Mouse (Mus musculus) embryonic facial prominence, embryonic 13.5 days (tissue): ENCODE data around the gene Nrp1. TPM values are rescaled to one million over a fixed set of nuclear protein-coding genes. Genes with fewer than 3 reads are reported as not detected.

Source experiments
- ATAC-seq: fragments of 200-750 bp; cut with Nextera tagmentation; 2 replicates; pipeline ENCODE4 v1.8.0; 2017; ENCODE audit warnings: low read depth; ENCODE audit not compliant: insufficient number of reproducible peaks, insufficient read depth, low FRiP score, low TSS enrichment
- H3K27ac ChIP-seq: fragments of 300-500 bp; sonication (generic); 2 replicates; pipeline ENCODE4 v1.5.1; 2015; ENCODE audit warnings: moderate library complexity, mild to moderate bottlenecking, inconsistent platforms
- H3K27me3 ChIP-seq: fragments of 300-500 bp; sonication (generic); 2 replicates; pipeline ENCODE4 v1.6.1; 2015; ENCODE audit warnings: mild to moderate bottlenecking, inconsistent platforms
- H3K36me3 ChIP-seq: fragments of 300-500 bp; sonication (generic); 2 replicates; pipeline ENCODE4 v1.6.1; 2015; ENCODE audit warnings: mild to moderate bottlenecking, inconsistent platforms
- H3K4me1 ChIP-seq: fragments of 300-500 bp; sonication (generic); 2 replicates; pipeline ENCODE4 v1.6.1; 2015; ENCODE audit warnings: inconsistent platforms
- H3K4me2 ChIP-seq: fragments of 300-500 bp; sonication (generic); 2 replicates; pipeline ENCODE4 v1.6.1; 2015; ENCODE audit warnings: moderate library complexity, mild to moderate bottlenecking, inconsistent platforms
- H3K4me3 ChIP-seq: fragments of 300-500 bp; sonication (generic); 2 replicates; pipeline ENCODE4 v1.5.1; 2015; ENCODE audit warnings: mild to moderate bottlenecking, inconsistent platforms
- H3K9ac ChIP-seq: fragments of 300-500 bp; sonication (generic); 2 replicates; pipeline ENCODE4 v1.6.1; 2015; ENCODE audit warnings: mild to moderate bottlenecking, inconsistent platforms
- H3K9me3 ChIP-seq: fragments of 300-500 bp; sonication (generic); 2 replicates; pipeline ENCODE4 v1.6.1; 2016; ENCODE audit warnings: inconsistent platforms
- WGBS: fragments of 180-500 bp; shearing (Covaris S2); methylation state at CpG from one replicate; pipeline ENCODE4 v1.1.7; 2015; ENCODE audit warnings: mixed read lengths; 5-methylcytosine and 5-hydroxymethylcytosine counted together
- polyA plus RNA-seq: library from polyadenylated mRNA; unstranded; fragments of >200 nt; fragmentation: Nextera tagmentation; extraction: Ambion mirVana; gene quantifications from 2 replicates; pipeline ENCODE4 v1.2.1, GENCODE M21; 2015

The Nrp1 gene
- polyA plus RNA-seq, 1 experiment from 2014 or later: 86.3 TPM

DNA sequence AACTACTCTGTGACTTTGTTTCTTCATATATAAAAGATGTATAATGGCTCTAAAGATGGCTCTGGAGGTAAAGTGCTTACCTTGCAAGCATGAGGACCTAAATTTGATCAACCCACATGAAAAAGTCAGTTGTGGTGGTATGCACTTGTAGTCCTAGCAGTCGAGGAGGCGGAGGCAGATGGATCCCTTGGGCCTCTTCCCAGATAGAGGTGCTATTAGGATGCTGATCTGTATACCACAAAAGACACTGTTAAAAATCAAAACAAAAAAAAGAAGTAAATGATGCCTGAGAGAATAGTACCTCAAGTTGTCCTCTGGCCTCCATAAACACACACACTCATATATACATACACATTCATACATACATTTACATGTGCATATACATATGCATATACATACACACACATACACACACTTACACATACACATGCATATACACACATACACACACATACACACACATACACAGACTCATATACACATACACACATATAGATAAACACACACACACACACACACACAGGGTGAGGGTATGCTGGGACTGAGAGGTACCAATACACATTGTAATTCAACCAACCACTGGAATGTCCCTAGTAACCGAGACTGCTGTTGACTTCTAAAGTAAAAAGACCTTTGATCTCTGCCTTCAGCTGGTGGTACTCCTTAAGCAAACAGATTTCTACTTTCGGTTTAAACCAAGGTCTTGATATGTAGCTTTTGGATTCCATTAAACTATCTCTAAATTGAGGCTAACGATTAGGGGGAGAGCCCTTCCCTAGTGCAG, 115.2 kb downstream of the Nrp1 start:
- Histone ChIP-seq H3K4me2 (no peak overlapping the region), H3K9ac (no peak overlapping the region), H3K4me1 (peaks cover 4% of the 10 kb centered on the region; the same call in 1 of the 2 replicates), H3K4me3 (no peak overlapping the region), H3K27ac (no peak overlapping the region), H3K36me3 (peaks cover 19% of the 10 kb centered on the region), H3K27me3 (no peaks in the 10 kb centered on the region), H3K9me3 (no peaks in the 10 kb centered on the region)
- no peak for ATAC-seq
- WGBS: 58% methylated on average over 5 of the region's 5 CpGs

DNA sequence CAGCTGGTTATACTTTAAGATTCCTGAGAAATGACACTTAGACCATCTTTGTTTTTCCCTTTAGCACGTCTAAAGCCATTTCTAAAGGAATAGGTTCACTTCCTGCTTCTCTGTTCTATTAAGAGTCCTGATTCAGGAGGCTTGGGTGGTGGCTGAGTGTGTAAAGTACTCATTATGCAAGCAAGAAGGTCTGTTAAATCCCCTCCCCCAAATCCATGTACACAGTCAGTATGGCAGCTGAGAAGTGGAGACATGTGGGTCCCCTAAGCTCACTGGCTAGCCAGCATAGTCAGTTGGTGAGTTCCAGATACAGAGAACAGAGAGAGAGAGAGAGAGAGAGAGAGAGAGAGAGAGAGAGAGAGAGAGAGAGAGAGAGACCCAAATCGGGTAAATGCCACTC, 116.2 kb downstream of the Nrp1 start:
- no peak overlapping the region for H3K4me3 ChIP-seq
- H3K9ac ChIP-seq: no peak overlapping the region
- no peaks in the 10 kb centered on the region for H3K9me3 ChIP-seq
- no peaks in the 10 kb centered on the region for H3K27me3 ChIP-seq
- peaks cover 5% of the 10 kb centered on the region for H3K4me1 ChIP-seq
- H3K36me3 ChIP-seq: peaks cover 14% of the 10 kb centered on the region; the same call in 1 of the 2 replicates
- no peak overlapping the region for H3K4me2 ChIP-seq
- WGBS: 44% methylated on average over 2 of the region's 2 CpGs
- H3K27ac ChIP-seq: no peak overlapping the region
- no peak for ATAC-seq

DNA sequence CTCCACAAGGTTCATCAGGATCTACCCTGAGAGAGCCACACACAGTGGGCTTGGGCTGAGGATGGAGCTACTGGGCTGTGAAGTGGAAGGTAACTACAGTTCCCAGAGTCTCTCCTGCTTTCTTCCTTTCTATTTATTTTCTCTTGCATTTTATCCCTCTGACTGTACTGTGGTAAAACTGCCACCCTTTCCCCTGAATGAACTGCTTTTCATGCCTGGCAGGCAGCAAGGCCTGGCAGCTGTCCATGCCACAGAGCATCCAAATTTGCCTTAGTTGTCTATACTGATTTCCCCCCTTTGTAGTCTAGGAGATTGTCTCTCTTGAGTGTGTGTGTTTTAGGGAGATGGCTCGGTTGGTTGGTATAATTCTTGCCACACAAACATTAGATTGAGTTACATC, 117.8 kb downstream of the Nrp1 start:
- ATAC-seq: no peak
- no peaks in the 10 kb centered on the region for H3K9me3 ChIP-seq
- peaks cover 16% of the 10 kb centered on the region for H3K36me3 ChIP-seq
- H3K9ac ChIP-seq: no peak overlapping the region
- no peak overlapping the region for H3K27ac ChIP-seq
- H3K27me3 ChIP-seq: no peaks in the 10 kb centered on the region
- H3K4me1 ChIP-seq: peaks cover 6% of the 10 kb centered on the region
- H3K4me2 ChIP-seq: no peak overlapping the region
- H3K4me3 ChIP-seq: no peak overlapping the region
- WGBS: 42% methylated on average over 1 of the region's 1 CpGs

DNA sequence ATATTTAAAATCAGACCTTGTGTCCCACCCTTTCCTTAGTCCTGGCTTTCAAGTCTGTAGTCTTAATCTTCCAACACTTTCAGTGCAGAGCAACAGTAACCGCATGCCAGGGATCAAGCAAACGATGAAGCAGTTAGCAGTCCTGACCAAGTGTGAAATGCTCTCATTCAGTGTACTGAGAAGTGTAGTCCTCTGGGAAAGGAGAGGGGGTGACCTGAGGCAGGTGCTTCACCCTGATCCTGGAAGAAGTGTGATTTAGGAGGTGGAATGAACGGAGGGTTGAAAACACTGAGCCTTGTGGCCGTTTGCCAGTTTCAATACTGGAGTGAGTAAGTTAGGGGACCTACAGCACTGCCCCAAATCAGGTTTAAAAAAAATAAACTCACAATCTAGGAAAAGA, 119.6 kb downstream of the Nrp1 start:
- no peak overlapping the region for H3K4me2 ChIP-seq
- H3K4me1 ChIP-seq: peaks cover 6% of the 10 kb centered on the region
- WGBS: 76% methylated on average over 4 of the region's 4 CpGs
- H3K27ac ChIP-seq: no peak overlapping the region
- no peak overlapping the region for H3K4me3 ChIP-seq
- H3K9ac ChIP-seq: no peak overlapping the region
- no peaks in the 10 kb centered on the region for H3K9me3 ChIP-seq
- no peak for ATAC-seq
- H3K27me3 ChIP-seq: no peaks in the 10 kb centered on the region
- H3K36me3 ChIP-seq: peaks cover 14% of the 10 kb centered on the region

DNA sequence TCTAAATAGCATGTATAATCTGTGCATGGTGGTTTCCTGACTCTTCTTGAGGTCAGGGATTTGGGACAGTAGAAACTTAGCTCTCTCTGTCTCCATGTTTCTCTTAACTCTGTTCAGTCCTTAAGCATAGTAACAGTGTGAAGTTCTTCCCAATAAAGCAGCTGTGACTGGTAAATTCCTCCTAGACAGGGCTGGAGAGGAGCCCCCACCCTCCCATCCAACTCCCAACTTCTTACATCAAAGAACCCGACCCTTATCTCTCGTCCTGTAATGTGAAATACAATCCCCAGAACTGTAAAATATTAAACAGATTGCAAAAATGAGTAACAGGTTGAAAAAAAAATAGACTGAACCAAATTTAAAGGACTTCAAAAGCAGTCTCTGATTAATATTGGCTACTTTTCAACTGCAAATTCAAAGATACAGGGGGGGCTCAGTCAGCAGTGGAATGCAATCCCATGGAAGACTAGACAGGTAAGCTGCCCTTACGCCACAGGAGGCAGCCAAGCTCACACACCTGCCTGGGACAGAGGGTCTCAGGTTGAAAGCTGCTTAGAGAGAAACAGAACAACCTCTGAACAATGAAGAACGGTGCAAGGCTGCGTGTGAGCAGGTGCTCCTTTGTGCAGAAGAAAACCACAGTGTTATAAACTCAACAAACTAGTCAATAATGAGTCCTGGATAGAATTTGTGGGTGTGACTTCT, 121.1 kb downstream of the Nrp1 start:
- no peak for ATAC-seq
- 39% methylated on average over 5 of the region's 5 CpGs for WGBS
- peaks cover 9% of the 10 kb centered on the region for H3K36me3 ChIP-seq
- no peak overlapping the region for H3K4me3 ChIP-seq
- no peak overlapping the region for H3K9ac ChIP-seq
- no peak overlapping the region for H3K4me2 ChIP-seq
- no peak overlapping the region for H3K27ac ChIP-seq
- H3K27me3 ChIP-seq: no peaks in the 10 kb centered on the region
- peaks cover 8% of the 10 kb centered on the region for H3K4me1 ChIP-seq
- H3K9me3 ChIP-seq: no peaks in the 10 kb centered on the region

DNA sequence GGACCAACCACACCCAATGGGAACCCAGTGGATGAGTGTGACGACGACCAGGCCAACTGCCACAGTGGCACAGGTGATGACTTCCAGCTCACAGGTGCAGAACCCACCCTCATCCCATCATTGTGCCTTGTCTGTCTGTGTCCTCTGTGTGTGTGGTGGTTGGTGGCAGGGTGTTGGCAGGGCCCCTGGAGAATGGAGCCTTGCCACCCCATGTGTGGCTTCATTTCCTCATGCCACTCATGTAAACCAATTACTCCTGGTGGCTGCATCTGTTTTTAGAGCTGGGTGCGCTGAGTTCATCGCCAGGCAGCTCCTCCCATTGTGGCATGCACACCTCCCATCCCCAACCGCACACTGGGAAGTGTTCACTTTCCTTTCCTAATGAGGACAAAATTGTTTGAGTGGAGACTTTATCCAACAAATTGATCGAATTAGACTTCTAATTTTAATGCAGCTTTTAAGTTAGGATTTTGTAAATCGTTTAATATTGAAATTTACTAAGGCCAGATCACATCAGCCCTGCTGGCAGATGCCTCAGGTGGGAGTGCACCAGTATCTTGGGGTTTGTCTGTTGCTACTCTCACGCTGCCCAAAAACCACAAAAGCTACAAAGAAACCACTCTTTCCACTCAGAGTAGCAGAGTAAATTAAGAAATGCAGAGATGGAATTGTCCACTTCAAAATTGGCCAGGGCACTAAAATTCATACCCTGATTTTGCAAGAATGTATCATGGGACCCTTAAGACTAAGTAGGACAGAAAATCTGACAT, 122.7 kb downstream of the Nrp1 start:
- Histone ChIP-seq H3K4me2 (no peak overlapping the region), H3K27ac (no peak overlapping the region), H3K9ac (no peak overlapping the region), H3K9me3 (no peaks in the 10 kb centered on the region), H3K36me3 (peaks cover 9% of the 10 kb centered on the region), H3K4me1 (peaks cover 14% of the 10 kb centered on the region), H3K4me3 (no peak overlapping the region), H3K27me3 (no peaks in the 10 kb centered on the region)
- no peak for ATAC-seq
- 79% methylated on average over 8 of the region's 8 CpGs for WGBS

DNA sequence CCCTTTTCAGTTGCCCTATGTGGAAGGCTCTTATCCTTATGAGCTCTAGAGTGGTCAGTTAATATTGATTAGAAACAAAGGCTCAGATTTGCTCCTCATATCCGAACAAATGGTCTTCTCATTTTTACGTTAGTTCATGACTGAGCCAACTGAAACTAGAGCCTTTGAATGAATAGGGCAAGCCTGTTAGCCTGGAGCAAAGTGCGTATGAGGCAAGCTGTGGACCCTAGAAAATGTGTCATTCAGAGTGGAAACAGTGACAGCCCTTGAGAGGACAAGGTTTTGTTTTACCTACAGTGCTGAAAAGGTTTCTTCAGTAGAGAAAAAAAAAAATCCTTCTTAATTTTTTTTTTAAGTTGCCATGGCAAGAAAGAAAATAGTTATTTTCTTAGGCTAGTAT, 124.9 kb downstream of the Nrp1 start:
- no peak for ATAC-seq
- Histone ChIP-seq H3K4me3 (no peak overlapping the region), H3K4me1 (peaks cover 19% of the 10 kb centered on the region), H3K9me3 (no peaks in the 10 kb centered on the region), H3K9ac (no peak overlapping the region), H3K4me2 (no peak overlapping the region), H3K36me3 (peaks cover 5% of the 10 kb centered on the region), H3K27me3 (no peaks in the 10 kb centered on the region), H3K27ac (no peak overlapping the region)
- 43% methylated on average over 3 of the region's 3 CpGs for WGBS

DNA sequence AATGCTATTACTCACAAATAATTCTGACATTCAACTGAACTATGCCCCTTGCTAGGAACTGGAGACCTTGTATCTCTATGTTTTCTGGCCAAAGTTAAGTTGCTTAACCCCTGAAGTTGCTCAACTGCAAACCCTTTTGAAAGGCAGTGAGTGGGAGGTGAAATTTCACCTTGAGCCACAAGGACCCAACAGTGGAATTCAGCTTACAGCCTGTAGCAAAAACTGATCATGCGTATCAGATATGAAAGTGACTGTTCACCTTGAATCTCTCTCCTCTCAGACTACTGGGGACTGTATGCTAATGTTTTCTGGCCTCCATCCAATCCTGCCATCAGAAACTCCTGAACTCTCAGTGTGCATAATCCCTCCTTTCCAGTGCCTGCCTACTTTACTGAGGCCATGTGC, 126.3 kb downstream of the Nrp1 start:
- Histone ChIP-seq H3K27ac (no peak overlapping the region), H3K4me1 (peaks cover 23% of the 10 kb centered on the region), H3K9me3 (no peaks in the 10 kb centered on the region), H3K36me3 (peaks cover 5% of the 10 kb centered on the region), H3K4me3 (no peak overlapping the region), H3K9ac (no peak overlapping the region), H3K4me2 (no peak overlapping the region), H3K27me3 (no peaks in the 10 kb centered on the region)
- 66% methylated on average over 1 of the region's 1 CpGs for WGBS
- ATAC-seq: no peak

DNA sequence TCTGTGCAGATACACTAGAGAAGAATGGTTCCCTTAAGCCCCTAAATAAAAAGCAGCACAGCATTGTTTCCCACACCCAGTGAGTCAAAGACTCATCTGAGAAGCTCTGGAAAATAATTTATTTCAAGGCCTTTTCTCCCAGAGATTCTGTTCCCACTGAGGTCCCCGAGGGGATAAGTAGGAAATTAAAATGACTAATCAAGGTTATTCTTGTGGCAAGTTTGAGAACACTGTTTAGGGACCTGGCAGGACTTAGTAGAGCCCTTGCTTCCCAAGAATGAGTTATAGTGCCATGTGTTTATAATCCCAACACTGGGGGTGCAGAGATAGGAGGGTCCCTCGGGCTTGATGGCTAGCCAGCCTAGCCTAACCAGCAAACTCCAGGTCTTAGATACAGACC, 127.6 kb downstream of the Nrp1 start:
- H3K4me2 ChIP-seq: no peak overlapping the region
- peaks cover 23% of the 10 kb centered on the region for H3K4me1 ChIP-seq
- H3K27ac ChIP-seq: no peak overlapping the region
- no peak overlapping the region for H3K9ac ChIP-seq
- 80% methylated on average over 2 of the region's 2 CpGs for WGBS
- H3K9me3 ChIP-seq: no peaks in the 10 kb centered on the region
- H3K27me3 ChIP-seq: no peaks in the 10 kb centered on the region
- ATAC-seq: no peak
- H3K4me3 ChIP-seq: no peak overlapping the region
- H3K36me3 ChIP-seq: peaks cover under 1% of the 10 kb centered on the region; the same call in 1 of the 2 replicates

DNA sequence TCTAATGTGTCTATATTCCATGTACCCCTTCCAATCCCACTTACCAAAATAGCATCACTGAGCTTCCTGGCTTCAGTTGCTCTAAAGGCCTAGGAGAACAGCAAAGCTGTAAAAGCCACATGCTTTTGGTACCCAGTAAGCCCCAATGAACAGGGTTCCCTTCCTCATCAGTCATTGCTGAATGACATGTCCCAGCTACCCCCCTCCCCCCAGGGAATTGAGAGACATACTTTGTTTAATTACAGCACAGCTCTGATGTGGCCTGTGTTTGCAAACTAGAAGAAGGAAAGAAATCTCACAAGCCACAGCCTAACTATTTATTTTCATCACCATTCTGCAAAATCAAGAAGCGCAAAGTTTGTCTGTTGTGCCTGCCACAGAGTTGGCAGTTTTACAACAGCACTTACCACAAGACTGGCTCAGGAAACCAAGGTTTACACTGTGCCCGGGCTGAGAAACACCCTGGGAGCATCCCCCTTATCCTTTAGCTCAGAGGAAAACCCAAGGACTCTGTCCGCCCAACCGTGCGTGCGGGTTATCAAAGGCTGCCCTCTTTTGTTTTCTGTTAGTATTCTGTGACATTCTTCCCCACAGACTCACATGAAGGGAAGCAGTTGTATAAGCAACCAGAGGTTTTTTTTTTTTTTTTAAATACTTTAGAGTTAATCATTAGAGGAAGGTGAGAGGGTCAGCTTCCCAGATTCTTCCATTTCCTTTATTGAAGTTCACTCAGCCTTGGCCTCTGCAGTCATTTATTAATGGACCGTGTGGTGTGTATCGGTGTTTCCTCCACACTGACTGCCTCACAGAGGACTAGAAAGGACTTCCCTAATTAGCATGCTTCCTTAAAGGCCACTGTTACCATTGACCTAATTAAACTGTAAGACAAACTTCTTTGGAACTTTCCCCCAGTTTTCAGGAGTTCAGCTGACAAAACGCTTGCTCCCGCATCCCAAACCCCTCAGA, 129.8 kb downstream of the Nrp1 start:
- no peak overlapping the region for H3K9ac ChIP-seq
- no peak overlapping the region for H3K4me3 ChIP-seq
- peaks cover 23% of the 10 kb centered on the region for H3K4me1 ChIP-seq
- H3K27me3 ChIP-seq: no peaks in the 10 kb centered on the region
- 28% methylated on average over 10 of the region's 10 CpGs for WGBS
- no peak for ATAC-seq
- H3K36me3 ChIP-seq: peaks cover 3% of the 10 kb centered on the region; the same call in 1 of the 2 replicates
- H3K9me3 ChIP-seq: no peaks in the 10 kb centered on the region
- no peak overlapping the region for H3K27ac ChIP-seq
- H3K4me2 ChIP-seq: no peak overlapping the region

DNA sequence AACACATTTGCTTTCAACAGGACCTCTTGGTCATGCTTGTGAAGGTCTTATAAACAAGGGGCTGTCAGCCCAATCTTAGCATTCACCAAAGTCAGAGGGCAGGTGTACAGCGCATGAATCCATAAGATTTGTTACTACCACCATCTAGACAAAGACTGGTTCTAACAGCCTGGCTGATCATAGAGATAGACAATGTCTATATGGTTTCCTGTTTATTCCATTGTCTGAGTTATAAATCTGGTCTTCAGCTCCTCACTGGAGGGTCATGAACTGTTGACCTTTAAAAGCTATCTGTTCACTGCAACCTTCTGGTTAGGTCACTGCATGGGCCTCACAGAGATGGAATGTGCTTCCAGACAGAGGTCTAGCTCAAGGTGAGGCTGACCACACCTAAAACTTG, 130.9 kb downstream of the Nrp1 start:
- Histone ChIP-seq H3K4me1 (peaks cover 22% of the 10 kb centered on the region), H3K9ac (no peak overlapping the region), H3K4me2 (no peak overlapping the region), H3K4me3 (no peak overlapping the region), H3K27me3 (no peaks in the 10 kb centered on the region), H3K27ac (no peak overlapping the region), H3K9me3 (no peaks in the 10 kb centered on the region), H3K36me3 (peaks cover 12% of the 10 kb centered on the region)
- 98% methylated on average over 1 of the region's 1 CpGs for WGBS
- no peak for ATAC-seq
